Comparison of ENCODE assay signal across 8 mouse cellular contexts in genomic region chr11:50130811-50131766, GRCm38 (mm10). TPM values are rescaled to one million over a fixed set of nuclear protein-coding genes. Genes with fewer than 3 reads are reported as not detected.
A peak's percentile ranks its signal among the peaks of the same experiment; 100 is the strongest.
DNase-seq lines count a peak whose midpoint lies in the region; ATAC-seq and TF ChIP-seq lines count a peak whose summit lies in the region.

Gene Tbc1d9b (plus strand): TSS chr11:50131396.

- under 1% methylated on average over 76 of the region's 77 CpGs for WGBS in forebrain, embryonic 15.5 days
- WGBS in lung, adult 2 months = under 1% methylated on average over 71 of the region's 77 CpGs

- H3K36me3 ChIP-seq in forebrain, embryonic 15.5 days = peaks cover 5% of the 10 kb centered on the region; the same call in 1 of the 2 replicates

- ATAC-seq in forebrain, embryonic 15.5 days (replicated peaks) = peak; percentile 94
- ATAC-seq in neutrophil, adult 5-6 weeks (ENCODE audit: extremely low read depth, insufficient number of reproducible peaks, low FRiP score, poor library complexity, severe bottlenecking) = peak; percentile 86

- H3K27me3 ChIP-seq in forebrain, embryonic 15.5 days = no peaks in the 10 kb centered on the region

- TF ChIP-seq CTCF in lung, adult 2 months (IDR thresholded peaks at IDR 0.05; ENCODE audit: insufficient read depth, low read length) = peak; percentile 86

- H3K9ac ChIP-seq in forebrain, embryonic 15.5 days (replicated peaks) = peak within 1 kb of the TSS; percentile 99

- peak within 1 kb of the TSS; percentile 88 for H3K27ac ChIP-seq in forebrain, embryonic 15.5 days (replicated peaks)

- intact Hi-C loops in heart, postnatal 25 days (cut with DNase I) = loop anchor here (1.0 to 5.0 kb wide), 3 partner anchors 96 to 145 kb away; partner anchors contain the start of gene Rnf130

- H3K4me3 ChIP-seq in forebrain, embryonic 15.5 days = peak within 1 kb of the TSS; percentile 74
- H3K4me3 ChIP-seq in lung, adult 2 months (replicated peaks; ENCODE audit: extremely low read depth, low read depth, low read length) = peak within 1 kb of the TSS; percentile 97

- peaks cover 19% of the 10 kb centered on the region for H3K4me1 ChIP-seq in forebrain, embryonic 15.5 days
- peaks cover 7% of the 10 kb centered on the region for H3K4me1 ChIP-seq in lung, adult 2 months (ENCODE audit: control insufficient read depth, insufficient read depth, low read length)

- TF ChIP-seq POLR2A in lung, adult 2 months (IDR thresholded peaks at IDR 0.05; ENCODE audit: borderline replicate concordance, extremely low read depth, low read depth, low read length) = peak; percentile 61; the same call in 1 of the 2 replicates

- DNase-seq in ES-CJ7 (ENCODE audit: low read depth, low spot score) = peak; percentile 86
- peak; percentile 92 for DNase-seq in cerebellum, adult 11 months
- DNase-seq in heart, postnatal 25 days (ENCODE audit: low spot score) = peak; percentile 77
- DNase-seq in layer of hippocampus, adult 18-20 months (ENCODE audit: low spot score in 2 of 2) = peak; percentile 77 to 94
- peak; percentile 88 for DNase-seq in lung, adult 2 months
- DNase-seq in thymus, adult 18-20 months = peak; percentile 73 to 80

- peak within 1 kb of the TSS; percentile 94 for H3K4me2 ChIP-seq in forebrain, embryonic 15.5 days (replicated peaks)

- no peaks in the 10 kb centered on the region for H3K9me3 ChIP-seq in forebrain, embryonic 15.5 days

RNA-seq across cellular contexts. Expression of gene Tbc1d9b, which starts in this region (rescaled TPM):
- polyA plus RNA-seq in forebrain, embryonic 15.5 days (2015; fragmentation: Nextera tagmentation; extraction: Ambion mirVana) = 37.0 and 37.5 TPM in 2 replicates
- 10 to 100 TPM; 42.9 to 43.9 TPM for total RNA-seq in heart, postnatal 25 days (2021)
- total RNA-seq in layer of hippocampus, adult 18-20 months (2021) = 100 to 1,000 TPM; 113 to 120 TPM
- polyA plus RNA-seq in lung, adult 2 months (2012; rRNA removed) = 66.1 and 68.4 TPM in 2 replicates
- 74.3 and 98.6 TPM in 2 replicates for total RNA-seq in neutrophil, adult 5-6 weeks (2017)

Comparison
In these comparisons a context has a peak if more than half of its experiments do, and no peak if none do; other contexts are left out.
1. Peak in every context shown above with its lines: DNase-seq, ATAC-seq, H3K4me3 ChIP-seq and H3K27ac ChIP-seq.